Comparison of ENCODE assay signal across 9 mouse cellular contexts in the genomic region with DNA sequence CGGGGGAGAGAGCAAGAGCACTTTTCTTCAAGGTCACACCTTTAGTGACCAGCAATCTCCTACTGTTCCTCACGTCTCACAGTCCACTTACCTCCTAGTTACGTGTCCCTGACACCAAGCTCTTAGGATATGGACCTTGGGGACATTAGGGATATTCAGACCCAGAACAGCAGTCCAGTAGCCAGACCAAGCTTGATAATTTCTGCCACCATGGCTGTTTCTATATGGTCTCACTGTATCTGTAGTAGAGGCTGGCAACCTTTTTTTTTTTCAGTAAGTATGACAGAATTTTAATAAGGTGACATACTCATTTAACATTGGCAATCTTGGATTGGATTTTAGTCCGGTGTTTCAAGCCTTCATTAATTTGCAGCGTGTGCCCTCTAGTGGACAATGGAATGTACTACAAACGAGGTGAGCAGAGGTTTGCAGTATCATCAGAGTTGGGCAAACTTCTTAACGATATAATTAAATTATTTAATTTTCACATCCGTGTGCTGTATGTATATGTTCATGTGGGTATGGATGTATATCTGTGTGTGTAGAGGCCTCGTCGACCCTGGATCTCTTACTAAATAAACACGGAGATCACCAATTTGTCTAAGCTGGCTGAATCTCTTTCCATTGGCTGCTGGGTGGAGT. TPM values are rescaled to one million over a fixed set of nuclear protein-coding genes. Genes with fewer than 3 reads are reported as not detected.
DNase-seq lines count a peak whose midpoint lies in the region; ATAC-seq and TF ChIP-seq lines count a peak whose summit lies in the region.
"Had no signal": no experiment of that assay in that cellular context is flagged by ENCODE, and none has a peak within 500 bp of the region (broad histone marks: within the 10 kb centered on the region; RNA-seq: fewer than 3 reads in every experiment).

No protein-coding gene starts in this region.

- no peaks in the 10 kb centered on the region for H3K79me2 ChIP-seq in heart, adult 2 months (replicated peaks; ENCODE audit: control insufficient read depth, insufficient read depth, low read length)

- peak; percentile 92 for TF ChIP-seq CTCF in heart, adult 2 months (IDR thresholded peaks at IDR 0.05)

- no peak overlapping the region for H3K9ac ChIP-seq in heart, adult 2 months (ENCODE audit: low read depth, low read length)
- H3K9ac ChIP-seq in heart, embryonic 11.5 days (ENCODE audit: low read depth, low read length) = no peak overlapping the region
- H3K9ac ChIP-seq in midbrain, embryonic 12.5 days (replicated peaks) = no peak overlapping the region
- H3K9ac ChIP-seq: limb, embryonic 13.5 days had no signal

- H3K9me3 ChIP-seq in heart, embryonic 11.5 days (replicated peaks; ENCODE audit: control insufficient read depth, low read length) = 0 out of 2 replicates have a peak, but pooled peaks cover 2% of the 10 kb centered on the region
- no peaks in the 10 kb centered on the region for H3K9me3 ChIP-seq in midbrain, embryonic 12.5 days
- H3K9me3 ChIP-seq: limb, embryonic 13.5 days had no signal

- no peak for TF ChIP-seq EP300 in heart, adult 2 months (IDR thresholded peaks at IDR 0.05; ENCODE audit: insufficient read depth, low read depth, low read length)

- no peaks in the 10 kb centered on the region for H3K27me3 ChIP-seq in heart, adult 2 months (ENCODE audit: control insufficient read depth, insufficient read depth, low read length)
- H3K27me3 ChIP-seq in heart, embryonic 11.5 days (ENCODE audit: control insufficient read depth, insufficient read depth, low read length) = no peaks in the 10 kb centered on the region
- no peaks in the 10 kb centered on the region for H3K27me3 ChIP-seq in midbrain, embryonic 12.5 days
- H3K27me3 ChIP-seq: limb, embryonic 13.5 days had no signal

- no peak overlapping the region for H3K4me3 ChIP-seq in heart, adult 2 months
- H3K4me3 ChIP-seq in heart, embryonic 11.5 days (ENCODE audit: low read depth, low read length) = no peak overlapping the region
- no peak overlapping the region for H3K4me3 ChIP-seq in midbrain, embryonic 12.5 days
- H3K4me3 ChIP-seq: limb, embryonic 13.5 days had no signal

- intact Hi-C loops in heart, adult 2 months (cut with DNase I) = loop anchor here (1.0 kb wide), 3 partner anchors 69 to 187 kb away; no protein-coding TSS in a partner anchor
- intact Hi-C loops in heart, postnatal 14 days (cut with DNase I) = loop anchor here (1.0 to 5.0 kb wide), 4 partner anchors 70 to 213 kb away; no protein-coding TSS in a partner anchor

- H3K36me3 ChIP-seq in heart, adult 2 months (ENCODE audit: control insufficient read depth, insufficient read depth, low read length) = no peaks in the 10 kb centered on the region
- H3K36me3 ChIP-seq in heart, embryonic 11.5 days (ENCODE audit: control insufficient read depth, insufficient read depth, low read length) = no peaks in the 10 kb centered on the region
- H3K36me3 ChIP-seq in midbrain, embryonic 12.5 days = no peaks in the 10 kb centered on the region
- H3K36me3 ChIP-seq: limb, embryonic 13.5 days had no signal

- DNase-seq in heart, adult 2 months = peak in 1 of 2 experiments; percentile 26
- peak; percentile 55 for DNase-seq in MN1 (ENCODE audit: low spot score)
- peak; percentile 22 to 57 for DNase-seq in heart, postnatal 14 days
- peak; percentile 50 to 75 for DNase-seq in layer of hippocampus, postnatal 14 days (ENCODE audit: low spot score in 2 of 2)
- DNase-seq in thymus, postnatal 25 days = peak; percentile 43

- no peak for ATAC-seq in heart, embryonic 11.5 days (replicated peaks; ENCODE audit: insufficient number of reproducible peaks, low FRiP score, low TSS enrichment)
- peak; percentile 27; the same call in 1 of the 2 replicates for ATAC-seq in common myeloid progenitor, adult 5-6 weeks (replicated peaks; ENCODE audit: low read depth, poor library complexity, severe bottlenecking)
- ATAC-seq in midbrain, embryonic 12.5 days (ENCODE audit: low FRiP score, low read depth) = peak; percentile 58; the same call in 1 of the 2 replicates

- TF ChIP-seq POLR2A in heart, adult 2 months (IDR thresholded peaks at IDR 0.05; ENCODE audit: insufficient read depth, low read depth, low read length) = no peak

- 14% methylated on average over 11 of the region's 11 CpGs for WGBS in heart, adult 2 months
- 16% methylated on average over 11 of the region's 11 CpGs for WGBS in heart, embryonic 11.5 days (ENCODE audit: insufficient replicate concordance)
- WGBS in midbrain, embryonic 12.5 days = 16% methylated on average over 11 of the region's 11 CpGs

- no peaks in the 10 kb centered on the region; the same call in none of the 2 replicates for H3K4me1 ChIP-seq in heart, adult 2 months (ENCODE audit: control insufficient read depth, insufficient read depth, low read length)
- H3K4me1 ChIP-seq in heart, embryonic 11.5 days (ENCODE audit: control insufficient read depth, insufficient read depth, low read length) = no peaks in the 10 kb centered on the region
- H3K4me1 ChIP-seq in midbrain, embryonic 12.5 days = no peaks in the 10 kb centered on the region
- H3K4me1 ChIP-seq: limb, embryonic 13.5 days had no signal

- H3K27ac ChIP-seq in heart, adult 2 months = no peak overlapping the region
- no peak overlapping the region for H3K27ac ChIP-seq in heart, embryonic 11.5 days (ENCODE audit: low read depth, low read length)
- no peak overlapping the region for H3K27ac ChIP-seq in midbrain, embryonic 12.5 days (replicated peaks)
- H3K27ac ChIP-seq: limb, embryonic 13.5 days had no signal

- no peak overlapping the region for H3K4me2 ChIP-seq in heart, embryonic 11.5 days
- H3K4me2 ChIP-seq in midbrain, embryonic 12.5 days (replicated peaks) = no peak overlapping the region
- H3K4me2 ChIP-seq: limb, embryonic 13.5 days had no signal

RNA-seq across cellular contexts. Expression of gene Ptpn5, which starts 17.1 kb away (rescaled TPM):
- not detected for total RNA-seq in heart, adult 2 months (2021)
- not detected in 2 replicates for polyA plus RNA-seq in heart, adult 2 months (2012; rRNA removed)
- polyA plus RNA-seq in heart, embryonic 11.5 days (2014; fragmentation: Nextera tagmentation; extraction: Ambion mirVana) = 0.07 and 0.15 TPM in 2 replicates
- not detected in 2 replicates for total RNA-seq in common myeloid progenitor, adult 5-6 weeks (2017)
- not detected for total RNA-seq in heart, postnatal 14 days (2021)
- total RNA-seq in layer of hippocampus, postnatal 14 days (2021) = 100 to 1,000 TPM; 102 to 103 TPM
- 46.4 and 51.5 TPM in 2 replicates for polyA plus RNA-seq in midbrain, embryonic 12.5 days (2016; fragmentation: Nextera tagmentation; extraction: Ambion mirVana)

RNA-seq across cellular contexts. Expression of gene Mrgpra6, which starts 54.2 kb away (rescaled TPM):
- not detected for total RNA-seq in heart, adult 2 months (2021)
- polyA plus RNA-seq in heart, adult 2 months (2012; rRNA removed) = 0.18 TPM in 1 of 2 replicates, not detected in the other
- not detected in 2 replicates for polyA plus RNA-seq in heart, embryonic 11.5 days (2014; fragmentation: Nextera tagmentation; extraction: Ambion mirVana)
- not detected in 2 replicates for total RNA-seq in common myeloid progenitor, adult 5-6 weeks (2017)
- total RNA-seq in heart, postnatal 14 days (2021) = not detected
- not detected for total RNA-seq in layer of hippocampus, postnatal 14 days (2021)
- not detected in 2 replicates for polyA plus RNA-seq in midbrain, embryonic 12.5 days (2016; fragmentation: Nextera tagmentation; extraction: Ambion mirVana)
- polyA plus RNA-seq: limb, embryonic 13.5 days had no signal

Comparison
In these comparisons a context has a peak if more than half of its experiments do, and no peak if none do; other contexts are left out.
1. RNA of gene Ptpn5, which starts 17.1 kb away (total RNA-seq): 102 to 103 TPM in layer of hippocampus, postnatal 14 days; not detected in heart, postnatal 14 days, not detected in heart, adult 2 months and not detected in common myeloid progenitor, adult 5-6 weeks; every median in the first group is over 10 times any median in the second.